Mouse (Mus musculus) liver, postnatal 0 days (tissue): ENCODE results near the gene 1700020N01Rik.

Experiments
- CTCF ChIP-seq: sonication (generic); IDR thresholded peaks from 2 replicates; pipeline ENCODE4 v1.5.1; 2016; ENCODE audit warnings: antibody characterized with exemption, low read depth
- EP300 ChIP-seq: IDR thresholded peaks from 2 replicates; pipeline ENCODE4 v1.6.1; 2016; ENCODE audit warnings: antibody characterized with exemption, low read depth, mild to moderate bottlenecking

DNA sequence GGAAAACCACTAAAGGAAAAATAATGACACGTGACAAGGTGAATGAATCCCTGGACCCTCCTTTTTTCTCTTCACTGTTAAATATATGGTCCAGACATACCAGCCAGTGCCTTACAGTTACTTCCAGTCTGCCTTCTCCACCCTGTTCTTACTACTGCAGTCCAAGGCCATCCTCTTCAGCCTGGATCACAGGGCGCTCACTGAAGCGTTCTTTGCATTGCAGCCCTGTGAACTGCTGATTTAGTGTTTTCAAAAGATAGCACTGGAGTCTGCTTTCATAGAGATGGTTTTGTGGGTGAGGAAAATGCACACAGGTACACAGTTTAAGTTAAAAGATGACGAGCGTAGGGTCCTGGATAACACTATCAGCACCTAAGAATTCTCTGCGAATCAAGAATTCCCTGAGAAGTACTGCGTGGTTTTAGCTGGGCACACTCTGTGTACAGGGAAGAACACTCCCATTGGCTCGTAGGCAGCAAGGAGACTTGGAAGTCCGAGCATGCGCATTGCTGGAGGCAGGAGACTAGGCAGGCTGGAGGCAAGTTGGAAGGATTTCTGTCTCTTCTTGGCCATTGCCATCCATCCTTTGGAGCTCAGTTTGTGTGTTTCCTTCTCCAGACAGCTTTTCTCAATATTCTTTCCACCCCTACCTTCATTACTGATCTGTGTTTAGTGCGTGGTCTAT is 37.9 kb upstream of the 1700020N01Rik start:
- TF ChIP-seq CTCF (no peak), EP300 (no peak)
